Mouse (Mus musculus) spleen, adult 2 months (tissue): Measurements from ENCODE around the gene Sec14l5.

Experiments used
- CTCF ChIP-seq: fragments of 200-500 bp; IDR thresholded peaks from 2 replicates; pipeline ENCODE4 v1.5.1; 2011; ENCODE audit warnings: mild to moderate bottlenecking, inconsistent platforms; ENCODE audit not compliant: insufficient read depth, insufficient read length, insufficient replicate concordance; ENCODE audit errors: extremely low read depth
- POLR2A ChIP-seq: fragments of 200-500 bp; IDR thresholded peaks from 2 replicates; pipeline ENCODE4 v1.6.1; 2011; ENCODE audit warnings: low read depth, low read length, inconsistent platforms

DNA sequence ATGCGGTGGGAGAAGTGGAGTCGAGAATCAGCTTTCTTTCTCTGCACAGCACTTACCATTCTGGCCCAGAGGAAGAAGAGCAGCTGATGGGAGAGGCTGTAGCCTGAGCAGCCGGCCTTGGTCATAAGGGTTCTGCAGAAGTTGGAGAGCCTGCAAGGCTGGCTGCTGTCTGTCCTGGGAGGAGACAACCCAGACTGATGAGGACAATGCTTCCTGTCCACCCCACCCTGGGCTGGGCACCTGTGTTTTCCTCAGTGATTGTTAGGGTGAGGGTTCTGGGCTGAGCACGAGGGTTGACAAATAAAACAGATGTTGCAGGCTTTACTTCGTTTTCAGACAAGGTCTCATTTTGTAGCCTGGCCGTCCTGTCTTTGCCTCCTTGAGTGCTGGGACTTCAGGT is 69.8 kb downstream of the Sec14l5 start:
- TF ChIP-seq CTCF, result no peak
- no peak for TF ChIP-seq POLR2A
